Mouse (Mus musculus): ENCODE data around the gene Prok2. TPM values are rescaled to one million over a fixed set of nuclear protein-coding genes. Genes with fewer than 3 reads are reported as not detected.

The Prok2 gene
- polyA plus RNA-seq (2012; rRNA removed): not detected in 2 replicates

- Histone ChIP-seq H3K36me3 (ENCODE audit: control insufficient read depth, insufficient read depth, low read length) (no peaks in the 10 kb centered on the region), H3K27me3 (ENCODE audit: control insufficient read depth, insufficient read depth, low read length) (peaks cover 34% of the 10 kb centered on the region), H3K4me1 (ENCODE audit: control insufficient read depth, insufficient read depth, insufficient read length, low read length) (peaks cover 7% of the 10 kb centered on the region; the same call in 1 of the 2 replicates), H3K27ac (ENCODE audit: insufficient read depth, low read depth, low read length) (no peak within 1 kb of the TSS), H3K4me3 (ENCODE audit: low read depth, low read length) (peak within 1 kb of the TSS; percentile 56)
- under 1% methylated on average over 59 of the region's 61 CpGs for WGBS
- TF ChIP-seq POLR2A (IDR thresholded peaks at IDR 0.05; ENCODE audit: low read depth, low read length) (no peak), CTCF (IDR thresholded peaks at IDR 0.05; ENCODE audit: extremely low read depth, insufficient read length, insufficient replicate concordance, low read depth, low read length) (no peak)
These were observed at the start of gene Prok2 for GRCm38 (mm10) chr6:99725971-99726561. TSS of gene Prok2 (minus strand) at chr6:99726392.

GRCm38 (mm10) chr6:99774680-99775079, 48.5 kb upstream of the Prok2 start:
- H3K36me3 ChIP-seq (ENCODE audit: control insufficient read depth, insufficient read depth, low read length): no peaks in the 10 kb centered on the region
- WGBS: 69% methylated on average over 10 of the region's 10 CpGs
- no peak overlapping the region for H3K27ac ChIP-seq (ENCODE audit: insufficient read depth, low read depth, low read length)
- no peaks in the 10 kb centered on the region for H3K4me1 ChIP-seq (ENCODE audit: control insufficient read depth, insufficient read depth, insufficient read length, low read length)
- H3K4me3 ChIP-seq (ENCODE audit: low read depth, low read length): no peak overlapping the region
- no peak for TF ChIP-seq POLR2A (IDR thresholded peaks at IDR 0.05; ENCODE audit: low read depth, low read length)
- TF ChIP-seq CTCF (IDR thresholded peaks at IDR 0.05; ENCODE audit: extremely low read depth, insufficient read length, insufficient replicate concordance, low read depth, low read length): no peak
- H3K27me3 ChIP-seq (ENCODE audit: control insufficient read depth, insufficient read depth, low read length): 0 out of 2 replicates have a peak, but pooled peaks cover 2% of the 10 kb centered on the region

- H3K27ac ChIP-seq (ENCODE audit: insufficient read depth, low read depth, low read length): no peak overlapping the region
- no peaks in the 10 kb centered on the region for H3K36me3 ChIP-seq (ENCODE audit: control insufficient read depth, insufficient read depth, low read length)
- H3K27me3 ChIP-seq (ENCODE audit: control insufficient read depth, insufficient read depth, low read length): no peaks in the 10 kb centered on the region
- WGBS: 6% methylated on average over 5 of the region's 5 CpGs
- H3K4me3 ChIP-seq (ENCODE audit: low read depth, low read length): no peak overlapping the region
- TF ChIP-seq CTCF (IDR thresholded peaks at IDR 0.05; ENCODE audit: extremely low read depth, insufficient read length, insufficient replicate concordance, low read depth, low read length): no peak
- H3K4me1 ChIP-seq (ENCODE audit: control insufficient read depth, insufficient read depth, insufficient read length, low read length): no peaks in the 10 kb centered on the region
These were observed 42.3 kb upstream of the Prok2 start for GRCm38 (mm10) chr6:99768495-99768894.

GRCm38 (mm10) chr6:99764916-99765315, 38.7 kb upstream of the Prok2 start:
- H3K4me1 ChIP-seq (ENCODE audit: control insufficient read depth, insufficient read depth, insufficient read length, low read length): no peaks in the 10 kb centered on the region
- H3K4me3 ChIP-seq (ENCODE audit: low read depth, low read length): no peak overlapping the region
- no peak for TF ChIP-seq CTCF (IDR thresholded peaks at IDR 0.05; ENCODE audit: extremely low read depth, insufficient read length, insufficient replicate concordance, low read depth, low read length)
- TF ChIP-seq POLR2A (IDR thresholded peaks at IDR 0.05; ENCODE audit: low read depth, low read length): no peak
- 72% methylated on average over 3 of the region's 3 CpGs for WGBS
- H3K27me3 ChIP-seq (ENCODE audit: control insufficient read depth, insufficient read depth, low read length): no peaks in the 10 kb centered on the region
- H3K27ac ChIP-seq (ENCODE audit: insufficient read depth, low read depth, low read length): no peak overlapping the region
- H3K36me3 ChIP-seq (ENCODE audit: control insufficient read depth, insufficient read depth, low read length): no peaks in the 10 kb centered on the region

- Histone ChIP-seq H3K4me3 (ENCODE audit: low read depth, low read length) (no peak overlapping the region), H3K27ac (ENCODE audit: insufficient read depth, low read depth, low read length) (no peak overlapping the region), H3K4me1 (ENCODE audit: control insufficient read depth, insufficient read depth, insufficient read length, low read length) (no peaks in the 10 kb centered on the region), H3K27me3 (ENCODE audit: control insufficient read depth, insufficient read depth, low read length) (no peaks in the 10 kb centered on the region), H3K36me3 (ENCODE audit: control insufficient read depth, insufficient read depth, low read length) (no peaks in the 10 kb centered on the region)
- WGBS: 58% methylated on average over 14 of the region's 14 CpGs
- no peak for TF ChIP-seq CTCF (IDR thresholded peaks at IDR 0.05; ENCODE audit: extremely low read depth, insufficient read length, insufficient replicate concordance, low read depth, low read length)
- TF ChIP-seq POLR2A (IDR thresholded peaks at IDR 0.05; ENCODE audit: low read depth, low read length): no peak
These were observed 36.1 kb upstream of the Prok2 start for GRCm38 (mm10) chr6:99762069-99762985.

GRCm38 (mm10) chr6:99756105-99756504, 29.9 kb upstream of the Prok2 start:
- H3K36me3 ChIP-seq (ENCODE audit: control insufficient read depth, insufficient read depth, low read length): no peaks in the 10 kb centered on the region
- 81% methylated on average over 9 of the region's 9 CpGs for WGBS
- TF ChIP-seq POLR2A (IDR thresholded peaks at IDR 0.05; ENCODE audit: low read depth, low read length): no peak
- no peak for TF ChIP-seq CTCF (IDR thresholded peaks at IDR 0.05; ENCODE audit: extremely low read depth, insufficient read length, insufficient replicate concordance, low read depth, low read length)

GRCm38 (mm10) chr6:99751308-99751707, 25.1 kb upstream of the Prok2 start:
- WGBS: 69% methylated on average over 6 of the region's 6 CpGs
- no peak for TF ChIP-seq POLR2A (IDR thresholded peaks at IDR 0.05; ENCODE audit: low read depth, low read length)
- TF ChIP-seq CTCF (IDR thresholded peaks at IDR 0.05; ENCODE audit: extremely low read depth, insufficient read length, insufficient replicate concordance, low read depth, low read length): no peak
- H3K36me3 ChIP-seq (ENCODE audit: control insufficient read depth, insufficient read depth, low read length): no peaks in the 10 kb centered on the region

More at GRCm38 (mm10) chr6:99756105-99756504, 29.9 kb upstream of the Prok2 start:
- Histone ChIP-seq H3K27ac (ENCODE audit: insufficient read depth, low read depth, low read length) (no peak overlapping the region), H3K4me1 (ENCODE audit: control insufficient read depth, insufficient read depth, insufficient read length, low read length) (no peaks in the 10 kb centered on the region), H3K27me3 (ENCODE audit: control insufficient read depth, insufficient read depth, low read length) (no peaks in the 10 kb centered on the region), H3K4me3 (ENCODE audit: low read depth, low read length) (no peak overlapping the region)

More at GRCm38 (mm10) chr6:99751308-99751707, 25.1 kb upstream of the Prok2 start:
- H3K4me1 ChIP-seq (ENCODE audit: control insufficient read depth, insufficient read depth, insufficient read length, low read length): no peaks in the 10 kb centered on the region
- H3K27ac ChIP-seq (ENCODE audit: insufficient read depth, low read depth, low read length): no peak overlapping the region
- H3K27me3 ChIP-seq (ENCODE audit: control insufficient read depth, insufficient read depth, low read length): no peaks in the 10 kb centered on the region
- H3K4me3 ChIP-seq (ENCODE audit: low read depth, low read length): no peak overlapping the region
